Mouse (Mus musculus) neural tube, embryonic 14.5 days (tissue): ENCODE data around the gene Mvd. TPM values are rescaled to one million over a fixed set of nuclear protein-coding genes. Genes with fewer than 3 reads are reported as not detected.
A peak's percentile ranks its signal among the peaks of the same experiment; 100 is the strongest.

ENCODE experiments used
- ATAC-seq: fragments of 200-750 bp; cut with Nextera tagmentation; 2 replicates; pipeline ENCODE4 v1.8.0; 2017; ENCODE audit warnings: low read depth, mild to moderate bottlenecking, moderate TSS enrichment, moderate library complexity
- H3K27ac ChIP-seq: fragments of 300-500 bp; sonication (generic); 2 replicates; pipeline ENCODE4 v1.5.1; 2014; ENCODE audit warnings: low read depth, mild to moderate bottlenecking, control low read depth, low read length, moderate library complexity, mixed read lengths
- H3K27me3 ChIP-seq: fragments of 300-500 bp; sonication (generic); 2 replicates; pipeline ENCODE4 v1.6.1; 2014; ENCODE audit warnings: low read length; ENCODE audit not compliant: control insufficient read depth, insufficient read depth
- H3K36me3 ChIP-seq: fragments of 300-500 bp; sonication (generic); 2 replicates; pipeline ENCODE4 v1.6.1; 2014; ENCODE audit warnings: low read length, mixed read lengths; ENCODE audit not compliant: control insufficient read depth, insufficient read depth
- H3K4me1 ChIP-seq: fragments of 300-500 bp; sonication (generic); 2 replicates; pipeline ENCODE4 v1.6.1; 2014; ENCODE audit warnings: low read length; ENCODE audit not compliant: control insufficient read depth, insufficient read depth
- H3K4me2 ChIP-seq: fragments of 300-500 bp; sonication (generic); 2 replicates; pipeline ENCODE4 v1.6.1; 2014; ENCODE audit warnings: mild to moderate bottlenecking, low read depth, low read length, control low read depth
- H3K4me3 ChIP-seq: fragments of 300-500 bp; sonication (generic); 2 replicates; pipeline ENCODE4 v1.5.1; 2014; ENCODE audit warnings: low read depth, low read length, control low read depth, mixed read lengths
- H3K9ac ChIP-seq: fragments of 300-500 bp; sonication (generic); replicated peaks from 2 replicates; pipeline ENCODE4 v1.6.1; 2014; ENCODE audit warnings: low read depth, mild to moderate bottlenecking, control low read depth, low read length, mixed read lengths
- H3K9me3 ChIP-seq: fragments of 300-500 bp; sonication (generic); 2 replicates; pipeline ENCODE4 v1.6.1; 2016; ENCODE audit warnings: low read length; ENCODE audit not compliant: control insufficient read depth
- WGBS: fragments of 180-500 bp; shearing (Covaris S2); extraction: QIAGEN DNeasy Blood & Tissue Kit; methylation state at CpG from one replicate; pipeline ENCODE4 v1.1.7; 2014; 5-methylcytosine and 5-hydroxymethylcytosine counted together
- polyA plus RNA-seq: library from polyadenylated mRNA; unstranded; fragments of >200 nt; fragmentation: Nextera tagmentation; extraction: Ambion mirVana; gene quantifications from 2 replicates; pipeline ENCODE4 v1.2.1, GENCODE M21; 2014

The Mvd gene
- polyA plus RNA-seq, 1 experiment from 2014 or later = 61.7 TPM

DNA sequence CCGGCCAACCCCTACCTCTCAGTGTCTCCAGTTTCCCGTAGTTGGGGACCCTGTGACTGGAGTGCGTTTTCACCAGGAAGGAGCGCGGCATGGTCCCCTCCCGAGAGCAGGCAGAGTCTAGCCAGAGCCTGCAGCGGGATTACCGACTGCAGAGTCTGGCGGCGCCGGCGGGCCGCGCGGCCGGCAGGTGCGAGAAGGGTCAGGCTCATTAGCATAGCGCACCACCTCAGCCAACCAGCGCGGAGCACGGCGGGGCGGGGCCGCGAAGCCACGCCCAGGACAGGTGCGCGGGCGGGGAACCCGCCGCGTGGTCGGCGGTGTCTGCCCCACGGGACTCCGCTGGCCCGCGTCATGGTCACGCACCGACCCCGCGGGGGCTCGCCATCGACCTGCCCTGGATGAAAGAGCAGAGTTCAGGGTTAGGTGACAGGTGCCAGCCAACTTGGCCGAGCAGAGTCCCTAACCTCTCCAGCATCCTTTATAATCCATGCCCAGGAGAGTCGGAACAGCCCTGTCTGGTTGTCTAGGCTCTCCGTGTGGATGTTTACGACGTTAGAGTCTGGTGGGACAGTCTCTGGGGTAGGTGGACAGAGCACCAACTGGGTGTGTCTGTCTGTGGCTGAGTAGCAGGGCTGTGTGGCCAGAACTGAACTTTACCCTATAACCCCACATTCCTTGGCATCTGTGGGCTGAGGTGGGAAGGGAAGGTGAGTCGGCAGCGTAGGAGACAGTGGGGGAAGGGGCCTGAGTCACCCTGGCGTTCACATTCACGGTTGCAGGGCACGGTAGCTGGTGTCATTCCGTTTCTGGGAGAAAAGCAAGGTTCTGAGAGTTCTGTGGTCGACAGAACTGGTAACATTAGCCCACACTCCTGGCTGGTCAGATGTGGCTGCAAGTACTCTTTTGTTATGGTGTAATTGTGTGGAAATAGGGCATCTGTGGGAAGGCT is 17.6 kb upstream of the Mvd start, which contains the start of gene Snai3:
Snai3 (minus strand) TSS at position 210 of the 949 bp plus-strand sequence.
- Histone ChIP-seq H3K36me3 (no peaks in the 10 kb centered on the region), H3K9ac (no peak within 1 kb of the TSS), H3K27me3 (peaks cover 20% of the 10 kb centered on the region), H3K4me3 (peak within 1 kb of the TSS; percentile 33), H3K4me1 (peaks cover 9% of the 10 kb centered on the region), H3K27ac (no peak within 1 kb of the TSS), H3K4me2 (peak within 1 kb of the TSS; percentile 58), H3K9me3 (no peaks in the 10 kb centered on the region)
- 2% methylated on average over 53 of the region's 56 CpGs for WGBS
- 0 out of 2 replicates have a peak, but pooled peaks have one; percentile 31 for ATAC-seq

DNA sequence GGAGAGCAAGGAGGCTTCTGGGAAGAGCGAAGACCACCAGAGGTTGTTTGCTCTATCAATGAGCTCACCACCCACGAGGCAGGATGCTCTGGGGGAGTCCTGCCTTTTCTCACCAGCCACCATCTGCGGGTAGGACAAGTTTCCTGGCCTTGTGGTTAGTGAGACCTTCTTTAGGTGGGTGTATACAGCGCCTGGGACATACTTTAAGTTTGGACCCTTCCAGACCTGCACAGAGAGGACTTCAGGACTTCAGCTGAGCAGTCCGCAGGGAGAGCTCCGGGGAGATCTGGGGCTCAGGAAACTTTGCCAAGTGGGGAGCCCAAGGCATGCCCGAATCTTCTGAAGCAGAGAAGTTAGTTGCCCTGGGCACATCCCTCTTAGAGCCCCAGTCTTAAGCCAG is 16.8 kb upstream of the Mvd start:
- no peak for ATAC-seq
- Histone ChIP-seq H3K9ac (no peak overlapping the region), H3K4me1 (peaks cover 9% of the 10 kb centered on the region), H3K4me2 (peak overlapping the region; percentile 58; the same call in 1 of the 2 replicates), H3K27ac (no peak overlapping the region), H3K27me3 (peaks cover 20% of the 10 kb centered on the region), H3K4me3 (peak overlapping the region; percentile 33; the same call in 1 of the 2 replicates), H3K36me3 (no peaks in the 10 kb centered on the region), H3K9me3 (no peaks in the 10 kb centered on the region)
- WGBS = 30% methylated on average over 7 of the region's 7 CpGs

DNA sequence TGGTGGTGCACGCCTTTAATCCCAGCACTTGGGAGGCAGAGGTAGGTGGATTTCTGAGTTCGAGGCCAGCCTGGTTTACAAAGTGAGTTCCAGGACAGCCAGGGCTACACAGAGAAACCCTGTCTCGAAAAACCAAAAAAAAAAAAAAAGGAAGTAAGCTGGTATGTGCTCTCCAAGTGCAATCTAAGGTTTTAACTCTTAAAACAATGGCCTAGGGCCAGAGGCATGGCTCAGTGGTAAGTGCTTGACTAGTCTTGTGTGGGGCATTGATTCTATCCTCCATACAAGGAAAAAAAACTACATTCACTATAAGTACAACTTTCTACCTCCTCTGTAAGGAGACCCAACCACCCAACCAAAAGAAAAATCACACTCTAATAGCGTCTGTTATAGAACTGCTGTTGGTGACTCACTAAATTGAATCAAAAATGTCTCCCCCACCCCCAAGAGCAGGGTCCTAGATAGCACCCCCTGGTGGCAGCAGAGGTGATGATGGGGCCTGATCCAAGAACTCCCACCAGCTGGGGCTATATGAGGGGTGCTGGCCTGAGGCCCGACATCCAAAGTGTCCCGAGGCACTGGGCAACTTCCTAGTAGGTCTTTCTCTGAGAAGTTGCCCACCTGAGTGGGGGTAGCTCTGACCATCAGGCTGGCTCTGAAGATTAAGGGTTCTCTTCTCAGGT is 16.1 kb upstream of the Mvd start:
- Histone ChIP-seq H3K27me3 (peaks cover 20% of the 10 kb centered on the region), H3K4me2 (no peak overlapping the region), H3K4me1 (peaks cover 9% of the 10 kb centered on the region), H3K9ac (no peak overlapping the region), H3K4me3 (no peak overlapping the region), H3K27ac (no peak overlapping the region), H3K9me3 (no peaks in the 10 kb centered on the region), H3K36me3 (no peaks in the 10 kb centered on the region)
- WGBS = 60% methylated on average over 6 of the region's 6 CpGs
- no peak for ATAC-seq

DNA sequence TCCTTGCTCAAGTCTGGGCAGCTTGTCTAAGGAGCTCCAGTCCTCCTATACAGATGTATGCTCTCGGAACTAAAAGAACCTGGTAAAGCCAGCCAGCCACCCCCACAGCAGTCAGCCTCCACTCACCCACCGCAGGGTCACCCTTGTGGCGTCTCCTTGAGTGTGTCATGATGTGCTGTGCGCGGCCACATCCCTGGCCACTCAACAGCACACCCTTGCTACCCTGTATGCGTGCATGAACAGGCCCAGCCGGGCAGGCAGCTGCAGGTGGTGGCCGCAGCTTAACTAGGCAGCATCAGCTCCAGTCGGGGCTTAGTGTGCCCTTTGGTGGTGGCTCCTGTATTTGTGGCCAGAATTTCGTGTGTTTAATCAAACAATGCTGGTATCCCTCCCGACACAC is 13.9 kb upstream of the Mvd start:
- Histone ChIP-seq H3K27ac (no peak overlapping the region), H3K4me1 (peaks cover 9% of the 10 kb centered on the region), H3K4me3 (no peak overlapping the region), H3K36me3 (no peaks in the 10 kb centered on the region), H3K9me3 (no peaks in the 10 kb centered on the region), H3K27me3 (peaks cover 20% of the 10 kb centered on the region), H3K9ac (no peak overlapping the region), H3K4me2 (no peak overlapping the region)
- ATAC-seq = no peak
- 77% methylated on average over 11 of the region's 11 CpGs for WGBS

DNA sequence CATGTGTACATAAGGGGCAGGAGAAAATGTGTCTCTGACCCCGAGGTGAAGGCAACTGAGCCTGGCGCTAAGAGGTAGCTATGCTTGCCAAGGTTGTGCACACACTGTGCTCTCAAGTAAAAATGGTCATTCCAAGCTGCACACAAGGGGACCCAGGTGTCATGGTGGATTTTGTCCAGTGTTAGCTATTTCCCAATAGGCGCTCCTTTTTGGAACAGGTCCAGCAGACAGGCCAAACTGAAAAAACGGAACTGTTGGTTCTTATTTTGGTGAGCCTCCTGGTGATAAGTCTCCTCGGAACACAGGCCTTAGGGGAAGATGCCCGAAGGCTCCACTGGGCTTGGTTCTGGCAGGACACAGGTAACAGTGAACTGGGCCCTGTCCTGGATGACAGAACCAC is 11.2 kb upstream of the Mvd start:
- no peak for ATAC-seq
- 93% methylated on average over 6 of the region's 6 CpGs for WGBS
- Histone ChIP-seq H3K4me1 (no peaks in the 10 kb centered on the region), H3K36me3 (no peaks in the 10 kb centered on the region), H3K9me3 (no peaks in the 10 kb centered on the region), H3K4me2 (no peak overlapping the region), H3K27me3 (peaks cover 1% of the 10 kb centered on the region), H3K4me3 (no peak overlapping the region), H3K27ac (no peak overlapping the region), H3K9ac (no peak overlapping the region)

DNA sequence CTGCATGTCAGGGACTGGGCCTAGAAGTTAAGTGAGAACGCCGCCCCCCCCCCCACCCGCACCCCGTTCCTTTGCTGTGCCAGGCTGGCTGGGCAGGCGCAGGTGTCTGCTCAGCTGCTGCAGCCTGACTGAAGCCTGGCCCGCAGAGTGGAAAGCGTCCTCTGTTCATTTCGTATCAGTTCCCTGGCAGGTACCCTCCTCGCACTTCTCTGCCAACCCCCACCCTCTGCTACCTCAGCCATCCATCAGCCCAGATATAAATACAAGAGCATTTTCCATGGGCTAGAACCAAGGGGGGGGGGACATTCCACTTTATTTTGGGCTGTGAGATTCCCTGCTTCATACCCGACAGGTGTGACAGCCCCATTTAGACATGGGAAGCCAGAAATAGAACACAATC is 8.9 kb upstream of the Mvd start:
- no peak overlapping the region for H3K4me3 ChIP-seq
- no peak overlapping the region for H3K9ac ChIP-seq
- no peaks in the 10 kb centered on the region for H3K4me1 ChIP-seq
- H3K36me3 ChIP-seq = no peaks in the 10 kb centered on the region
- 96% methylated on average over 10 of the region's 10 CpGs for WGBS
- no peak overlapping the region for H3K27ac ChIP-seq
- H3K9me3 ChIP-seq = no peaks in the 10 kb centered on the region
- ATAC-seq = no peak
- H3K27me3 ChIP-seq = no peaks in the 10 kb centered on the region
- H3K4me2 ChIP-seq = no peak overlapping the region

DNA sequence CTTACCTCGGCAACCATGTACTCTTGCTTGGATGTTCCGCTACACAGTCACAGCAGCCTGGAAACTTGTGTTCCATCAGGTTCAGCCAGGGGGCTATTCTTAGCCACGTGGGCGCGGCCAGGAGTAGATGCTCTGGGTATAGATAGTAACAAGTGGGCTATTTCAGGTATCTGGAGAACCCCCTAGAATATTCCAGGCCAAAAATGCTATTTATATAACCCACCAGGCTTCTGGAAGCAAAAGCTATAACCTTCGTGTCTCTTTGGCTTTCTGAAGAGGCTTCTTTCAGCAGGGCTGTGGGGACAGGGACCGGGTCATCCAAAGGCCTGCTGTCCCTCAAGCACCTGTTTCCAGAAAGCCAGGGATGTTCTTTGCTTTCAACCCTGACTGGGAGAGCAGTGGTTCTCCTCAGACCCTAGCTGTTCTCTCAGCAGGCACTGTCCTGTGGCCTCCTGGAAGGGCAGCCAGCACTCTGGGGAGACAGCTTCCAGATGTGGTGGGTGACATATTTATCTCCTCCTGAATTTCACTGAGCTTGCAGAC is 8.0 kb upstream of the Mvd start:
- 87% methylated on average over 7 of the region's 7 CpGs for WGBS
- Histone ChIP-seq H3K9ac (no peak overlapping the region), H3K4me3 (no peak overlapping the region), H3K27me3 (no peaks in the 10 kb centered on the region), H3K36me3 (no peaks in the 10 kb centered on the region), H3K4me2 (no peak overlapping the region), H3K4me1 (no peaks in the 10 kb centered on the region), H3K27ac (no peak overlapping the region), H3K9me3 (no peaks in the 10 kb centered on the region)
- ATAC-seq = no peak

DNA sequence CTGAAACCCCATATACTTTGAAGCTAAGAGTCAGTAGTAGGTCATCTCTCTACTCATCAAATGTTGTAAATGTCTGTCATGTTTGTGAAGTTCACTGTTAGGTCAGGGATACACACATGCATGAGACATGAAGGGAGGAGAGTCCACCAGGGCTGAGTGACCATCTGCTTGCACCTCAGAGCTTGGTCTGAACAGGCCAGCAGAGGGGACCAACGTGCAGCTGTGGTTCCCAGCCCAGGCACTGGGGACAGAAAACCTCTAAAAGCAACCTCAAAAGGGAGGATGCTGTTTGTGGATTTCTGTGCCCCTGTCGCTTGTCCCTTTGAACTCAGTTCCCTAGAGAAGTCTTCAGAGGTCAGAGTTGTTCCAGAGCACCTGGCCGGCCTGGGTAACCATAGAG is 2.0 kb upstream of the Mvd start:
- Histone ChIP-seq H3K4me1 (peaks cover 22% of the 10 kb centered on the region), H3K9ac (0 out of 2 replicates have a peak overlapping the region, but pooled peaks have one; percentile 86), H3K27ac (peak overlapping the region; percentile 97; the same call in 1 of the 2 replicates), H3K36me3 (no peaks in the 10 kb centered on the region), H3K4me2 (peak overlapping the region; percentile 54), H3K9me3 (no peaks in the 10 kb centered on the region), H3K4me3 (no peak overlapping the region; the same call in 1 of the 2 replicates), H3K27me3 (no peaks in the 10 kb centered on the region)
- 76% methylated on average over 3 of the region's 3 CpGs for WGBS
- ATAC-seq = no peak
